Mouse (Mus musculus) G1E (cell line): ENCODE measurements at regions not wholly inside any gene's neighbourhood (a gene's known extent, or its start where the extent isn't known, plus 50 kb on each side); places are given as distances from the start of the nearest gene placed in this dataset.

ENCODE experiments used
- CTCF ChIP-seq: IDR thresholded peaks from 2 replicates; pipeline ENCODE4 v1.5.1; 2012; ENCODE audit warnings: low read depth, low read length, inconsistent platforms, mixed read lengths
- GATA1 ChIP-seq: IDR thresholded peaks from 2 replicates; pipeline ENCODE4 v1.6.1; 2012; ENCODE audit warnings: borderline replicate concordance, low read length, inconsistent platforms, mixed read lengths
- POLR2AphosphoS5 ChIP-seq: IDR thresholded peaks from 2 replicates; pipeline ENCODE4 v1.6.1; 2012; ENCODE audit warnings: low read depth, low read length, inconsistent platforms; ENCODE audit not compliant: insufficient replicate concordance

GRCm38 (mm10) chr19:14678584-14678983, 80.7 kb upstream of the Tle4 start:
- TF ChIP-seq CTCF = no peak
- no peak for TF ChIP-seq POLR2AphosphoS5
- TF ChIP-seq GATA1 = no peak
